Mouse (Mus musculus) ZHBTc4 (cell line): ENCODE results near the gene Map2k7.
"Not testable (repeated sequence)": the region's sequence is repeated elsewhere in the genome, so short reads cannot be mapped to it uniquely, and the experiment has no call there.

Experiments used
- DNase-seq: peaks from one replicate; pipeline ENCODE4 v3.0.0-alpha.2; 2011; ENCODE audit warnings: low read depth, low spot score

Gene Map2k7

GRCm38 (mm10) chr8:4226739-4227347, 11.7 kb upstream of the Map2k7 start, which contains the start of gene Lrrc8e:
Lrrc8e (plus strand) TSS chr8:4226827.
- peak; percentile 59 for DNase-seq

DNA sequence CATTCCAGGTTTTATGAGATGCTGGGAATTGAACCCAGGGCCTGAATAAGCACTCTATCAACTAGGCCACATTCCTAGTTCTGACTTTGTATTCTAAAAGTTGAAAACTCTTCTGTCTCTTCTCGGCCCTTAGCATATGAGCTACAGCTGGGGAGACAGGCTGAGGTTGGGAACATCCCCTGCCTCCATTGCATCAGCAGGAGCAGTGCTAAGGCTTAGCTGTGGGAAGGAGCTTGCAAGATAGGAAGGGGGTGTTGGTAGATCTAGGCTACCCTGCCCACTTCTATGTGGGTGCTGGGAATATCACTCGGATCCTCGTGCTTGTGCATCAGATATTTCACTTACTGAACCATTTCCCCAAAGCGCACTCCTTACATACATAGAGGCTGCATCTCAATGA, 10.6 kb upstream of the Map2k7 start:
- DNase-seq, result no peak

- no peak for DNase-seq
Measured at GRCm38 (mm10) chr8:4229784-4230183, 8.8 kb upstream of the Map2k7 start.

DNA sequence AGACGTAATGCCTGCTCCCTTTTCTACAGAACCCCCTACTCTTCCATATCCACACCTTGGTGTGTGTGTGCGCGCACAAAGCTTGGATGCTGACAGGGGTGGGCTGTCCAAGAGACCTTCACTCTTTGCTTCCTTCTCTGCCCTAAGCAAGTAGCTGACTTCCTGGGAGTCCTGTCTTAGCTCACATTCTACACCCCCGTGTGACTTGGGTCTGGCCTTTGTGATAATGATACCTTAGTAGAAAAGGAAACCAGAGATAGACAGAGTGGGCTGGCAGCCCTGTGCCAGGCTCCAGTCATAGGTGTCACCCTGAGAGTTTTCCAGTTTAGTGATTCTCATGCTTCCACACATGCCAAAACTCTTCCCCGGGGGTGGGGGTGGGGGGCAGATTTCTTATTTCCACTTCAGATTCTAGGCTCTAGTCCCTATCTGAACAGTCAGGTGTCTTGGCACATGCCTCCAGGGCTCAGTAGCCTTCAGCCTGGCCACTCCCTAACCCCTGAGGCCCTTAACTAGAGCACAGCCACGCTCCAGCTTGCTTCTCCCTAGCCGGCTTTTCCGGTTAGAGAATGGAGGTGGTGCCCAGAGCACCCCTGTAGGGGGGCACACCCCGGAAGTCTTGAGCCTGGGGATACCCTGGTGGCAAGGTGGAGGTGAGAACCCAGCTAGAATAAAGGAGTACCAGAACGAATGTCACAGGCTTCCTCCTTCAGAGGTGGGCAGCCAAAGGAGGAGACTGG, 7.8 kb upstream of the Map2k7 start:
- no peak for DNase-seq

GRCm38 (mm10) chr8:4237814-4238433, 616 bp upstream of the Map2k7 start:
- peak; percentile 55 for DNase-seq

DNA sequence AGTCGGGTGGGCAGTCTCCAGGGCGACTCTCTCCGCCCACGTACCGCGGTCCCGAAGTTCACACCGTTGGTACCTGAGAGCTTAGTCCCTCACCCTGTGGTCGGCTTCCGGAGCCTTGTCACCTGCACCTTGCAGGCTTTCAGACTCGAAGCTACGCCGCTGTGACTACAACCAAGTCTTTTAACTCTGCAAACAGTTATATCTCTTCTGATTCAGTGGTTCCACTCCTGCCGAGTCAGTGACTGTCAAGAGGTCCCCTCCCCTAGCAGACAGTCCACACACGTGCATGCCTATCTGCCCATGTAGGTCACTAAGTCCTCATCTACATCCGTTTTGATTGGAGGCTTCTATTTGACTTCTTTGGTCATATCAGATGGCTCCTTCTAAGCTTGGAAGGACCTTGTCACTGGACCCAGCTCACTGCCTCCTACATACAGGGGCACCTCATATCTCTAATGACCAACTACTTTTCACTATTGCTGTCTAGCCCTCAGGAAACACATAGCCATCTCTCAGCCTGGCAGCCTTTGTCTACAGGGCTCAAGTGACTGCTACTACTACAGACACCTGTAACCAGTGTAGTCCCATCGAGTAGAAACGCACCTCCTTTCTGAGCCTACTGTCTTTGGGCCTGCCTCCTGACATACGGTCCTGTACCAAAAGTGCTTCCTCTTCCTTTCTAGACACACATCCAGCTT, 802 bp downstream of the Map2k7 start:
- no peak for DNase-seq

GRCm38 (mm10) chr8:4245061-4245460, 6.5 kb downstream of the Map2k7 start:
- no peak for DNase-seq

GRCm38 (mm10) chr8:4245737-4246136, 7.2 kb downstream of the Map2k7 start:
- DNase-seq, result no peak

GRCm38 (mm10) chr8:4247241-4247640, 8.7 kb downstream of the Map2k7 start:
- DNase-seq, result no peak

- no peak for DNase-seq
Measured at GRCm38 (mm10) chr8:4247951-4248540, 9.5 kb downstream of the Map2k7 start, which contains the start of gene Tgfbr3l. Tgfbr3l (plus strand) TSS chr8:4248214.

GRCm38 (mm10) chr8:4249213-4249612, 10.7 kb downstream of the Map2k7 start:
- peak; percentile 82 for DNase-seq

DNA sequence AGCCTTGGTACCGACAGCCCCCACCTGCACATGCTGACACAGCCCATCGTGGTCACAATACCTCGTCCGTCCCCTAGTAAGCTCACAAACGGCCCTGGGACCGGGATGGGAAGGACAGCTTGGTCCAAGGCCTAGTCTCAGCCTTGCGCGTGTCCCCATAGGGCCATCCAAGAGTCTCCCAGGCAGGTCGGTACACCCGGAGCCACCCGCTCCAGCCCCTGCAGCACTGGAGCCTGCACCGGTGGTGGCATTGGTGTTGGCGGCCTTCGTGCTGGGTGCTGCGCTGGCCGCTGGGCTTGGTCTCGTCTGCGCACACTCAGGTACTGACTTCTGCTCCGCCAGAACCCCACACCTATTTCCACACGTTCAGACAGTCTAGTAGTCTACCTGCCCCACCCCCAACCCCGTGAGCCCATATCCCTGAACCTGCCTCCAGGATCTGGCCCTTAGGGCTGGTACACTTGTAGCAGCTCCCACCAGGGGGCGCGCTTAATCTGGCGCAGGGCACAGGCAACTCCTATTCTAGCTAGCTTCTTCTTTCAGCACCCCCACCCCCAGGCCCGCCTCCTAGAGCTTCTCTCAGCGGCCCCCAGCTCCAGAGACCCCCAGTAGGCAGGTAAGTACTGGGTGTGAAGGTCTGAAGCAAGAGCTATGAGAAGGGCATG, 11.9 kb downstream of the Map2k7 start:
- DNase-seq, result peak; percentile 82

GRCm38 (mm10) chr8:4252116-4252760, 13.7 kb downstream of the Map2k7 start:
- no peak for DNase-seq

DNA sequence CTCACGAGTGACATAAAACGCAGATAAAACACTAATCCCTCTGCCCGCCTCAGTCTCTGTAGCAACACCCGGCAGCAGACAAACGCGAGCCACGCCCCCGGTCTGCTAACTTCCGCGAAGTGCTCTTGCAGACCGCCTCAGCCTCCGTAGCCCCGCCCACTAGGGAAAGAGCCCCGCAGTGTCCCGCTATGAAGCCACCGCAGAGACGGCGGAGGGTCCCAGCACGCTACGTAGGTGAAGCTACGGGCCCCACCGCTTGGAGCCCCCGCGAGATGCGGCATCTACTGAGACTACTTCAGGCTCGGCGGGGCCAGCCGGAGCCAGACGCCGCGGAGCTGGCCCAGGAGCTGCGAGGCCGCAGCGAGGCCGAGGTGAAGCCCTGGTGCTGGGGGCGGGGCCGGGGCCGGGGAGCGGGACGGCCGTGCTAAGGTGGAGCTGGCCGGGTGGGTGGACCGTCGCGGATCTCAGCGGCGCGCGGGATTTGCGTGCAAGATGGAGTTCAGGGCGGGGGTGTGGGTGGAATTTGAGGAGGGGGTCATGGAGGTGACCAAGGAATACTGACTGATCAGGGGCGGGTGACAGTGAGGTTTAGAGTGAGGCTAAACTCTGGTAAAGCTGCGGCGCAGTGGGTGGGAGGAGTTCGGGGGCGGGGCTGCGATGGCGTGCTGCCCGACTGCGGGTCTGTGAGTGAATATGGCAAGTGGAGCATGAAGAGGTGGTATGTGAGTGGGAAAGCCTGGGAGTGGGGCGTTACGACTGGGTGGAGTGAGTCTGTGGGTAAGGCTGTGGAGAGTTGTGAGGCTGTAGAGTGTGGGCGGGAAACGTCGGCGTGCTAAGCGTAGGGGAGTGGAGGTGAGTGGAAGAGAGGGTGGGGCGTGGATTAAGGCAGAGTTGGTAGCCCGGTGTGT, 14.6 kb downstream of the Map2k7 start, which contains the start of gene Snapc2:
TSS of gene Snapc2 (plus strand) at position 147 of the 908 bp plus-strand sequence.
- DNase-seq, result peak; percentile 97

- DNase-seq, result peak; percentile 55
Measured at GRCm38 (mm10) chr8:4254001-4254400, 15.5 kb downstream of the Map2k7 start.

DNA sequence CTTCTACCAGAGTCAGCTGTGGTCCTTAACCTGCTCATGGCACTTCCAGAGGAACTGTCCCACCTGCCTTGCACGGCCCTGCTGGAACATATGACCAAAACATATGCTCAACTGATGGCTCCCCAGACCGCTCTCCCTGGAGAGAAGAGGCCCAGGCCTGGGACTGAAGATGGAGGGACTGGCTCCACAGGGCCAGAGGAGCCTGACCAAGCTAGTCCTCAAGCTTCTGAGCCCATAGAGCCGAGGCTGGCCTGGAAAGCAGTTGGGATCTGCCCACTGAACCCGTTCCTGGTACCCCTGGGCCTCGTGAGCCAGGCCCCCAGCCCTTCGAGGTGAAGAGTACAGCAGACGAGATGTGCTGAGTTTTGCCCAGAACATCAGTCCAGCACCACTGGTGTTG, 16.9 kb downstream of the Map2k7 start:
- DNase-seq, result not testable (repeated sequence)

GRCm38 (mm10) chr8:4256911-4257310, 18.4 kb downstream of the Map2k7 start:
- DNase-seq, result no peak

- DNase-seq, result no peak
Measured at GRCm38 (mm10) chr8:4257350-4257749, 18.8 kb downstream of the Map2k7 start.

- DNase-seq, result peak; percentile 91
Measured at GRCm38 (mm10) chr8:4258233-4258632, 19.7 kb downstream of the Map2k7 start.
